Mouse (Mus musculus) ES-Bruce4 (cell line): ENCODE measurements around the gene Aff4. TPM values are rescaled to one million over a fixed set of nuclear protein-coding genes. Genes with fewer than 3 reads are reported as not detected.

Source experiments
- H3K27ac ChIP-seq: 2 replicates; pipeline ENCODE4 v1.5.1; 2012; ENCODE audit warnings: low read length, inconsistent platforms; ENCODE audit not compliant: insufficient read depth
- H3K27me3 ChIP-seq: 2 replicates; pipeline ENCODE4 v1.6.1; 2012; ENCODE audit warnings: mild to moderate bottlenecking, low read length, inconsistent platforms; ENCODE audit not compliant: control insufficient read depth, poor library complexity, insufficient read depth, severe bottlenecking
- H3K36me3 ChIP-seq: 2 replicates; pipeline ENCODE4 v1.6.1; 2012; ENCODE audit warnings: inconsistent platforms, mild to moderate bottlenecking, low read length, moderate library complexity; ENCODE audit not compliant: control insufficient read depth, poor library complexity, insufficient read depth, severe bottlenecking
- H3K4me1 ChIP-seq: one replicate; pipeline ENCODE4 v1.8.1; 2011; ENCODE audit warnings: low read length; ENCODE audit not compliant: control insufficient read depth, insufficient read depth
- H3K4me3 ChIP-seq: 2 replicates; pipeline ENCODE4 v1.5.1; 2011; ENCODE audit warnings: low read depth, mild to moderate bottlenecking, low read length
- H3K9ac ChIP-seq: 2 replicates; pipeline ENCODE4 v1.6.1; 2012; ENCODE audit warnings: low read depth, mild to moderate bottlenecking, inconsistent platforms; ENCODE audit not compliant: poor library complexity, severe bottlenecking
- H3K9me3 ChIP-seq: replicated peaks from 2 replicates; pipeline ENCODE4 v1.6.1; 2012; ENCODE audit warnings: mild to moderate bottlenecking, low read length, inconsistent platforms; ENCODE audit not compliant: control insufficient read depth, poor library complexity, insufficient read depth, severe bottlenecking
- CTCF ChIP-seq: IDR thresholded peaks from one replicate; pipeline ENCODE4 v1.8.1; 2011; ENCODE audit warnings: low read depth, low read length
- EP300 ChIP-seq: IDR thresholded peaks from 2 replicates; pipeline ENCODE4 v1.6.1; 2011; ENCODE audit warnings: low read depth, low read length; ENCODE audit not compliant: insufficient read depth
- POLR2A ChIP-seq: IDR thresholded peaks from one replicate; pipeline ENCODE4 v1.8.1; 2011; ENCODE audit warnings: low read length; ENCODE audit not compliant: insufficient read depth
- polyA plus RNA-seq: library from polyadenylated mRNA; stranded (reverse); fragments of >200 nt; gene quantifications from 2 replicates; pipeline ENCODE4 v1.2.4, GENCODE M21; 2011; ENCODE audit warnings: low read depth; ENCODE audit not compliant: missing spikeins, insufficient read depth, insufficient read length

The Aff4 gene
- polyA plus RNA-seq, 1 experiment = 314 TPM

- H3K27me3 ChIP-seq = no peaks in the 10 kb centered on the region
- no peaks in the 10 kb centered on the region for H3K36me3 ChIP-seq
- H3K4me3 ChIP-seq = no peak overlapping the region
- TF ChIP-seq CTCF (no peak), EP300 (no peak), POLR2A (no peak)
- H3K27ac ChIP-seq = no peak overlapping the region
- H3K9me3 ChIP-seq = no peaks in the 10 kb centered on the region
- no peak overlapping the region for H3K9ac ChIP-seq
- H3K4me1 ChIP-seq = peaks cover 2% of the 10 kb centered on the region
These were observed 7.9 kb upstream of the Aff4 start for GRCm38 (mm10) chr11:53342711-53343110.

- H3K4me1 ChIP-seq = peaks cover 2% of the 10 kb centered on the region
- H3K9ac ChIP-seq = no peak overlapping the region
- H3K4me3 ChIP-seq = no peak overlapping the region
- no peaks in the 10 kb centered on the region for H3K36me3 ChIP-seq
- TF ChIP-seq EP300 = no peak
- no peak for TF ChIP-seq POLR2A
- no peak for TF ChIP-seq CTCF
- no peak overlapping the region for H3K27ac ChIP-seq
- no peaks in the 10 kb centered on the region for H3K27me3 ChIP-seq
- no peaks in the 10 kb centered on the region for H3K9me3 ChIP-seq
These were observed 5.3 kb upstream of the Aff4 start for GRCm38 (mm10) chr11:53345328-53345727.

GRCm38 (mm10) chr11:53345738-53346137 is 4.9 kb upstream of the Aff4 start:
- no peak overlapping the region for H3K4me3 ChIP-seq
- H3K9me3 ChIP-seq = no peaks in the 10 kb centered on the region
- no peaks in the 10 kb centered on the region for H3K36me3 ChIP-seq
- no peak for TF ChIP-seq CTCF
- no peak for TF ChIP-seq EP300
- no peak for TF ChIP-seq POLR2A
- no peak overlapping the region for H3K9ac ChIP-seq
- H3K4me1 ChIP-seq = peaks cover 2% of the 10 kb centered on the region
- H3K27me3 ChIP-seq = no peaks in the 10 kb centered on the region
- no peak overlapping the region for H3K27ac ChIP-seq

- H3K9ac ChIP-seq = peak overlapping the region; percentile 99
- H3K27ac ChIP-seq = peak overlapping the region; percentile 96
- no peaks in the 10 kb centered on the region for H3K4me1 ChIP-seq
- H3K9me3 ChIP-seq = no peaks in the 10 kb centered on the region
- no peaks in the 10 kb centered on the region for H3K36me3 ChIP-seq
- H3K27me3 ChIP-seq = no peaks in the 10 kb centered on the region
- TF ChIP-seq CTCF (no peak), POLR2A (no peak), EP300 (no peak)
- H3K4me3 ChIP-seq = peak overlapping the region; percentile 98
These were observed 750 bp downstream of the Aff4 start for GRCm38 (mm10) chr11:53351224-53351942.

- TF ChIP-seq POLR2A (no peak), CTCF (no peak), EP300 (no peak)
- Histone ChIP-seq H3K9me3 (no peaks in the 10 kb centered on the region), H3K4me1 (no peaks in the 10 kb centered on the region), H3K9ac (peak overlapping the region; percentile 99), H3K27me3 (no peaks in the 10 kb centered on the region), H3K27ac (peak overlapping the region; percentile 96), H3K4me3 (peak overlapping the region; percentile 98), H3K36me3 (no peaks in the 10 kb centered on the region; the same call in 1 of the 2 replicates)
These were observed 1.4 kb downstream of the Aff4 start for GRCm38 (mm10) chr11:53351943-53352590.

GRCm38 (mm10) chr11:53358504-53359155 is 8.0 kb downstream of the Aff4 start:
- TF ChIP-seq POLR2A (no peak), EP300 (no peak), CTCF (no peak)
- H3K36me3 ChIP-seq = no peaks in the 10 kb centered on the region; the same call in 1 of the 2 replicates
- no peak overlapping the region for H3K27ac ChIP-seq
- no peaks in the 10 kb centered on the region for H3K27me3 ChIP-seq
- no peaks in the 10 kb centered on the region for H3K4me1 ChIP-seq
- no peak overlapping the region for H3K9ac ChIP-seq
- H3K4me3 ChIP-seq = no peak overlapping the region
- no peaks in the 10 kb centered on the region for H3K9me3 ChIP-seq
